Comparison of ENCODE assay signal across 11 mouse cellular contexts in the genomic region with DNA sequence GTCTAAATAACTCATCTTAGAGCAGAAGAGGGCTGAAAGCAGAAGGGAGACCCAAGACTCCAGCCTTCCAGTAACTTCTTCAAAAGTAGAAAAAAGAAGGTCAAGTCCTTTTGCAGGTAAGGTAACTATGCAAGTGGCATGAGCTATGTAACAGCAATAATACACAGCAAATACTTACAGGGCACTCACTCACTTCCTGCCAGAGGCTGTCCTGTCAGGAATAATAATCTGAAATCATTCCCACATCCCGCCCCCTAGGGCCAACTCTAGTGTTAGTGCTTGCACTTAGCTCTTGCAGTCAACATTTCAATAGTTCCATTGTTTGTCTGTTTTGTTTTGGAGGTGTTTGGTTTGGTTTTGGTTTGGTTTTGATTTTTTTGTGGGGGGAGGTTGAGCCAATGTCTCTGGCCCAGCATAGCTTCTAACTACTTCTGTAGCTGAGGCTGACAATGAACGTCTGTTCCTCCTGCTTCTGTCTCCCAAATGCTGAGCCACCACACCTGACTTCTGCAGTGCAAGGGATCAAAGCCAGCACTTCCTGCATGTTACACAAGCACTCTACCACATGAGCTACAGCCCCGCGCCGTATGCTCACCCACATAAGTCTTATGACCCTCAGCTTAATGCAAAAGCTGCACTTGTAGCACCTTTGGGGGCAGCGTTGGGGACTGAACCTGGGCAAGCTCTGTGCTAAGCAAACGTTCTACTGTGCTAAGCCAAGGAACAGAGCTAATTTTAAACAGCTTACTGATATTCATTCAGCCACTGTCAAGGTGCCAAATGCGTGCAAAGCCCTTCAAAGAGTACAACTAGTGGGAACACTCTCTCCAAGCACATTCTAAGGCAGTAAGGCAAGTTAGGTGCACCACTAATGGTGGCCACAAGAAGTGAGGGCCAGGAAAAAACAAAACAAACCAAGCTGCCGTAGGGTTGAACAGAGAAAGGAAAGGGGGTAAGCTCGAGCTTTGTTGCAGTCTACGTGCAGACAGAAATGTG. TPM values are rescaled to one million over a fixed set of nuclear protein-coding genes. Genes with fewer than 3 reads are reported as not detected.
A peak's percentile ranks its signal among the peaks of the same experiment; 100 is the strongest.
DNase-seq lines count a peak whose midpoint lies in the region; ATAC-seq and TF ChIP-seq lines count a peak whose summit lies in the region.
"Had no signal": no experiment of that assay in that cellular context is flagged by ENCODE, and none has a peak within 500 bp of the region (broad histone marks: within the 10 kb centered on the region; RNA-seq: fewer than 3 reads in every experiment).

No protein-coding gene starts in this region.

- ATAC-seq in stomach, postnatal 0 days (ENCODE audit: low FRiP score, low TSS enrichment) = no peak
- ATAC-seq in hindbrain, embryonic 11.5 days (ENCODE audit: low FRiP score) = no peak
- ATAC-seq in midbrain, embryonic 11.5 days (ENCODE audit: low FRiP score) = no peak
- ATAC-seq: hindbrain, postnatal 0 days; Patski had no signal

- 38% methylated on average over 11 of the region's 11 CpGs for WGBS in thymus, adult 2 months
- 51% methylated on average over 11 of the region's 11 CpGs for WGBS in stomach, postnatal 0 days
- 73% methylated on average over 11 of the region's 11 CpGs for WGBS in hindbrain, embryonic 11.5 days
- WGBS in midbrain, embryonic 11.5 days = 73% methylated on average over 11 of the region's 11 CpGs

- no peak overlapping the region for H3K27ac ChIP-seq in thymus, adult 2 months (ENCODE audit: control insufficient read depth, insufficient read depth, low read length)
- 0 out of 2 replicates have a peak overlapping the region, but pooled peaks have one; percentile 4 for H3K27ac ChIP-seq in stomach, postnatal 0 days (replicated peaks)
- H3K27ac ChIP-seq in hindbrain, embryonic 11.5 days (ENCODE audit: low read depth, low read length) = no peak overlapping the region
- H3K27ac ChIP-seq in midbrain, embryonic 11.5 days (ENCODE audit: low read depth, low read length) = no peak overlapping the region
- H3K27ac ChIP-seq: hindbrain, postnatal 0 days; limb, embryonic 13.5 days had no signal

- no peak overlapping the region for H3K4me3 ChIP-seq in thymus, adult 2 months (ENCODE audit: control insufficient read depth, insufficient read depth, low read length)
- no peak overlapping the region for H3K4me3 ChIP-seq in stomach, postnatal 0 days (ENCODE audit: low read depth, low read length)
- no peak overlapping the region for H3K4me3 ChIP-seq in hindbrain, embryonic 11.5 days (ENCODE audit: low read depth, low read length)
- no peak overlapping the region for H3K4me3 ChIP-seq in midbrain, embryonic 11.5 days (ENCODE audit: low read depth, low read length)
- H3K4me3 ChIP-seq: limb, embryonic 13.5 days had no signal

- no peak for TF ChIP-seq EP300 in stomach, postnatal 0 days (optimal IDR thresholded peaks at IDR 0.05)

- H3K4me2 ChIP-seq in stomach, postnatal 0 days (replicated peaks; ENCODE audit: low read depth) = no peak overlapping the region
- no peak overlapping the region for H3K4me2 ChIP-seq in hindbrain, embryonic 11.5 days (replicated peaks; ENCODE audit: low read depth, low read length)
- H3K4me2 ChIP-seq in midbrain, embryonic 11.5 days = no peak overlapping the region
- H3K4me2 ChIP-seq: limb, embryonic 13.5 days had no signal

- no peaks in the 10 kb centered on the region for H3K9me3 ChIP-seq in stomach, postnatal 0 days (ENCODE audit: control insufficient read depth, low read length)
- no peaks in the 10 kb centered on the region for H3K9me3 ChIP-seq in hindbrain, embryonic 11.5 days (ENCODE audit: control insufficient read depth, low read length)
- no peaks in the 10 kb centered on the region for H3K9me3 ChIP-seq in midbrain, embryonic 11.5 days (ENCODE audit: control insufficient read depth, low read length)
- H3K9me3 ChIP-seq: limb, embryonic 13.5 days had no signal

- DNase-seq in thymus, postnatal 4 days = peak; percentile 6
- DNase-seq in thymus, adult 2 months = no peak
- DNase-seq in heart, adult 9 months (ENCODE audit: low spot score in 2 of 2) = peak; percentile 39 to 67
- peak; percentile 67 to 75 for DNase-seq in lung, adult 18-20 months
- no peak for DNase-seq in stomach, postnatal 0 days (ENCODE audit: low spot score)
- no peak for DNase-seq in hindbrain, embryonic 11.5 days (ENCODE audit: low spot score)
- DNase-seq in yolk sac, embryonic 10.5 days (ENCODE audit: low spot score) = no peak
- DNase-seq in midbrain, embryonic 11.5 days (ENCODE audit: low spot score, missing footprints) = no peak

- H3K4me1 ChIP-seq in thymus, adult 2 months (replicated peaks; ENCODE audit: control insufficient read depth, insufficient read depth, low read length) = no peaks in the 10 kb centered on the region; the same call in 1 of the 2 replicates
- H3K4me1 ChIP-seq in stomach, postnatal 0 days (replicated peaks; ENCODE audit: control insufficient read depth, insufficient read depth) = no peaks in the 10 kb centered on the region
- H3K4me1 ChIP-seq in hindbrain, embryonic 11.5 days (replicated peaks; ENCODE audit: control insufficient read depth, insufficient read depth, low read length) = no peaks in the 10 kb centered on the region
- H3K4me1 ChIP-seq in midbrain, embryonic 11.5 days (ENCODE audit: control insufficient read depth, insufficient read depth, low read length) = no peaks in the 10 kb centered on the region

- H3K27me3 ChIP-seq in thymus, adult 2 months (ENCODE audit: control insufficient read depth, insufficient read depth, low read length) = no peaks in the 10 kb centered on the region
- no peaks in the 10 kb centered on the region for H3K27me3 ChIP-seq in stomach, postnatal 0 days (ENCODE audit: control insufficient read depth, insufficient read depth, low read length)
- H3K27me3 ChIP-seq in hindbrain, embryonic 11.5 days (ENCODE audit: control insufficient read depth, insufficient read depth, low read length) = no peaks in the 10 kb centered on the region
- H3K27me3 ChIP-seq in midbrain, embryonic 11.5 days (ENCODE audit: control insufficient read depth, insufficient read depth, low read length) = no peaks in the 10 kb centered on the region
- H3K27me3 ChIP-seq: limb, embryonic 13.5 days; Patski had no signal

- no peak for TF ChIP-seq CTCF in thymus, adult 2 months (IDR thresholded peaks at IDR 0.05; ENCODE audit: borderline replicate concordance, control insufficient read depth, extremely low read depth, insufficient read depth, low read length, poor library complexity)
- no peak for TF ChIP-seq CTCF in stomach, postnatal 0 days (IDR thresholded peaks at IDR 0.05; ENCODE audit: low read depth)

- H3K9ac ChIP-seq in stomach, postnatal 0 days (ENCODE audit: low read length) = no peak overlapping the region
- H3K9ac ChIP-seq in hindbrain, embryonic 11.5 days (ENCODE audit: low read depth, low read length) = no peak overlapping the region
- H3K9ac ChIP-seq in midbrain, embryonic 11.5 days (ENCODE audit: low read length) = no peak overlapping the region
- H3K9ac ChIP-seq: limb, embryonic 13.5 days had no signal

- H3K36me3 ChIP-seq in thymus, adult 2 months (ENCODE audit: control insufficient read depth, insufficient read depth, low read length) = no peaks in the 10 kb centered on the region
- no peaks in the 10 kb centered on the region for H3K36me3 ChIP-seq in stomach, postnatal 0 days (ENCODE audit: control insufficient read depth, insufficient read depth, low read length)
- no peaks in the 10 kb centered on the region for H3K36me3 ChIP-seq in hindbrain, embryonic 11.5 days (ENCODE audit: control insufficient read depth, insufficient read depth, low read length)
- H3K36me3 ChIP-seq in midbrain, embryonic 11.5 days (ENCODE audit: control insufficient read depth, insufficient read depth, low read length) = no peaks in the 10 kb centered on the region
- H3K36me3 ChIP-seq: limb, embryonic 13.5 days had no signal

- no peak for TF ChIP-seq POLR2A in thymus, adult 2 months (IDR thresholded peaks at IDR 0.05; ENCODE audit: control insufficient read depth, extremely low read depth, insufficient read depth, low read length, poor library complexity)

RNA-seq across cellular contexts. Expression of gene Glt28d2, which starts 28.9 kb away (rescaled TPM):
- 0.37 and 0.96 TPM in 2 replicates for polyA plus RNA-seq in thymus, adult 2 months (2012; rRNA removed)
- 6.5 and 6.9 TPM in 2 replicates for polyA plus RNA-seq in stomach, postnatal 0 days (2015; fragmentation: Nextera tagmentation; extraction: Ambion mirVana)
- polyA plus RNA-seq in hindbrain, embryonic 11.5 days (2014; fragmentation: Nextera tagmentation; extraction: Ambion mirVana) = 0.14 and 0.39 TPM in 2 replicates
- polyA plus RNA-seq in midbrain, embryonic 11.5 days (2014; fragmentation: Nextera tagmentation; extraction: Ambion mirVana) = 0.15 and 0.29 TPM in 2 replicates

RNA-seq across cellular contexts. Expression of gene Gm37240, which starts 28.9 kb away (rescaled TPM):
- polyA plus RNA-seq in thymus, adult 2 months (2012; rRNA removed) = 3.8 and 7.0 TPM in 2 replicates
- 18.1 and 20.5 TPM in 2 replicates for polyA plus RNA-seq in stomach, postnatal 0 days (2015; fragmentation: Nextera tagmentation; extraction: Ambion mirVana)
- 0.52 and 2.4 TPM in 2 replicates for polyA plus RNA-seq in hindbrain, embryonic 11.5 days (2014; fragmentation: Nextera tagmentation; extraction: Ambion mirVana)
- 0.67 and 0.91 TPM in 2 replicates for polyA plus RNA-seq in midbrain, embryonic 11.5 days (2014; fragmentation: Nextera tagmentation; extraction: Ambion mirVana)

RNA-seq across cellular contexts. Expression of gene Fam160a1, which starts 41.3 kb away (rescaled TPM):
- 3.8 and 5.4 TPM in 2 replicates for polyA plus RNA-seq in thymus, adult 2 months (2012; rRNA removed)
- 8.9 and 9.4 TPM in 2 replicates for polyA plus RNA-seq in stomach, postnatal 0 days (2015; fragmentation: Nextera tagmentation; extraction: Ambion mirVana)
- 0.60 and 0.73 TPM in 2 replicates for polyA plus RNA-seq in hindbrain, embryonic 11.5 days (2014; fragmentation: Nextera tagmentation; extraction: Ambion mirVana)
- 0.43 and 0.48 TPM in 2 replicates for polyA plus RNA-seq in midbrain, embryonic 11.5 days (2014; fragmentation: Nextera tagmentation; extraction: Ambion mirVana)

Comparison
In these comparisons a context has a peak if more than half of its experiments do, and no peak if none do; other contexts are left out.
1. DNase-seq: peak in thymus, postnatal 4 days (single experiment), heart, adult 9 months (2 of 2) and lung, adult 18-20 months (2 of 2); none in thymus, adult 2 months (single experiment), stomach, postnatal 0 days (single experiment), hindbrain, embryonic 11.5 days (single experiment), yolk sac, embryonic 10.5 days (single experiment) and midbrain, embryonic 11.5 days (single experiment).